In the genomic region with DNA sequence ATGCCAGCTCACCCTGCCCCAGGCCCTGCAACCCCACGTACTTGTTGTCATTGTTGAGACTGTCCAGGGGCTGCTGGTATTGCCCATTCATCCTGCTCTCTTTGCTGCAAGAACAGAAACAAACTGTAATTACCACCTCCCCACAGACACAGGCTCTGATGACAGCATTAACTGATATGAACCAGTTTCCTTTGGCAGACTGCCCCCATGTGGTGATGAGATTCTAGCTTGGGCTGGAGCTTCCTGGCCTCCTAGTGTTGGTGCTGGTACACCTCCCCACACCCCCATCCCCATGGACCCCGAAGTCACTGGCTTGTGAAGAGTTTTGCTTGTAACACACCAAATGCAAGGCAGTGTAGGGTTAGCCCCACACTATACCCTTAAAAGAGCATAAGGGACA, we compare ENCODE assay signal across 7 mouse cellular contexts. TPM values are rescaled to one million over a fixed set of nuclear protein-coding genes. Genes with fewer than 3 reads are reported as not detected.
A peak's percentile ranks its signal among the peaks of the same experiment; 100 is the strongest.
DNase-seq lines count a peak whose midpoint lies in the region; ATAC-seq and TF ChIP-seq lines count a peak whose summit lies in the region.

No protein-coding gene starts in this region.

- peak; percentile 89 for TF ChIP-seq RAD21 in CH12.LX (IDR thresholded peaks at IDR 0.05; ENCODE audit: low read depth, low read length)

- in situ Hi-C loops in CH12.LX (cut with MboI; ENCODE audit: low pct_ligation_motif_present, low pct_unique_long_range_greater_than_20kb, low sequenced_read_pairs) = no loop called here

- peaks cover 88% of the 10 kb centered on the region for H3K36me3 ChIP-seq in intestine, postnatal 0 days (ENCODE audit: control insufficient read depth, insufficient read depth)
- H3K36me3 ChIP-seq in intestine, embryonic 15.5 days = peaks cover 74% of the 10 kb centered on the region
- peaks cover 84 to 98% of the 10 kb centered on the region in 2 experiments for H3K36me3 ChIP-seq in CH12.LX (replicated peaks in 1 of 2; ENCODE audit: control insufficient read depth in 1 of 2, insufficient read depth in 1 of 2, low read length in 1 of 2)

- peak; percentile 71 for TF ChIP-seq CTCF in intestine, postnatal 0 days (IDR thresholded peaks at IDR 0.05; ENCODE audit: low read depth)
- TF ChIP-seq CTCF in CH12.LX (conservative IDR thresholded peaks at IDR 0.05 in 1 of 2, IDR thresholded peaks at IDR 0.05 in 1 of 2; ENCODE audit: low read depth in 2 of 2, low read length in 2 of 2) = peak; percentile 12 to 95; a peak in 2 of 4 replicates

- no peaks in the 10 kb centered on the region for H3K79me2 ChIP-seq in CH12.LX (replicated peaks; ENCODE audit: control insufficient read depth, extremely low read depth, insufficient read depth, poor library complexity, severe bottlenecking)

- no peak overlapping the region for H3K27ac ChIP-seq in intestine, postnatal 0 days (ENCODE audit: low read depth, low read length)
- H3K27ac ChIP-seq in intestine, embryonic 15.5 days = no peak overlapping the region
- H3K27ac ChIP-seq in CH12.LX (ENCODE audit: insufficient read depth, low read depth) = no peak overlapping the region

- no peaks in the 10 kb centered on the region for H3K4me1 ChIP-seq in intestine, postnatal 0 days (replicated peaks; ENCODE audit: control insufficient read depth, insufficient read depth, low read length)
- no peaks in the 10 kb centered on the region for H3K4me1 ChIP-seq in intestine, embryonic 15.5 days (replicated peaks)
- H3K4me1 ChIP-seq in CH12.LX (ENCODE audit: control insufficient read depth in 1 of 2, insufficient read depth in 2 of 2) = peaks cover 0 to 10% of the 10 kb centered on the region in 2 experiments; a peak in 1 of 4 replicates

- no peak for TF ChIP-seq POLR2A in CH12.LX (IDR thresholded peaks at IDR 0.05; ENCODE audit: low read depth, low read length)

- dilution Hi-C loops in CH12.LX (cut with MboI; ENCODE audit: extremely low pct_ligation_motif_present, extremely low pct_unique_long_range_greater_than_20kb, low sequenced_read_pairs) = no loop called here

- ATAC-seq in intestine, postnatal 0 days = no peak
- ATAC-seq in intestine, embryonic 15.5 days = no peak

- H3K4me2 ChIP-seq in intestine, postnatal 0 days (replicated peaks; ENCODE audit: low read depth) = no peak overlapping the region
- no peak overlapping the region for H3K4me2 ChIP-seq in intestine, embryonic 15.5 days (replicated peaks)
- H3K4me2 ChIP-seq in CH12.LX (ENCODE audit: insufficient read depth, low read depth, poor library complexity, severe bottlenecking) = no peak overlapping the region

- no peak overlapping the region for H3K9ac ChIP-seq in intestine, postnatal 0 days (ENCODE audit: low read depth, low read length)
- no peak overlapping the region for H3K9ac ChIP-seq in intestine, embryonic 15.5 days
- H3K9ac ChIP-seq in CH12.LX (ENCODE audit: insufficient read depth, low read depth) = no peak overlapping the region

- WGBS in intestine, postnatal 0 days = 89% methylated on average over 2 of the region's 2 CpGs
- WGBS in intestine, embryonic 15.5 days = 77% methylated on average over 2 of the region's 2 CpGs

- DNase-seq in CH12.LX (ENCODE audit: extremely low read depth) = peak; percentile 82
- peak; percentile 55 for DNase-seq in adrenal gland, adult 2 months
- DNase-seq in layer of hippocampus, adult 9-11 months = peak; percentile 69
- peak; percentile 32 to 65 for DNase-seq in spleen, postnatal 14 days (ENCODE audit: low spot score in 2 of 2)
- no peak for DNase-seq in frontal cortex, postnatal 10 days (ENCODE audit: low spot score in 2 of 2)

- TF ChIP-seq EP300 in CH12.LX (IDR thresholded peaks at IDR 0.05; ENCODE audit: low read length) = no peak

- no peaks in the 10 kb centered on the region for H3K9me3 ChIP-seq in intestine, postnatal 0 days (ENCODE audit: control insufficient read depth)
- H3K9me3 ChIP-seq in intestine, embryonic 15.5 days = no peaks in the 10 kb centered on the region
- H3K9me3 ChIP-seq in CH12.LX (replicated peaks; ENCODE audit: low read length) = no peaks in the 10 kb centered on the region

- H3K27me3 ChIP-seq in intestine, postnatal 0 days (replicated peaks; ENCODE audit: control insufficient read depth, insufficient read depth, low read length) = no peaks in the 10 kb centered on the region
- no peaks in the 10 kb centered on the region for H3K27me3 ChIP-seq in intestine, embryonic 15.5 days (replicated peaks)
- H3K27me3 ChIP-seq in CH12.LX (replicated peaks) = no peaks in the 10 kb centered on the region

- no peak overlapping the region for H3K4me3 ChIP-seq in intestine, postnatal 0 days (ENCODE audit: low read depth, low read length)
- no peak overlapping the region for H3K4me3 ChIP-seq in intestine, embryonic 15.5 days (replicated peaks)
- H3K4me3 ChIP-seq in CH12.LX (replicated peaks in 1 of 3; ENCODE audit: low read depth in 2 of 3, low read length in 2 of 3, poor library complexity in 1 of 3) = no peak overlapping the region

TF ChIP-seq in CH12.LX, 34 proteins besides CTCF, POLR2A, EP300 and RAD21:
- no peak for TF ChIP-seq CHD1 (IDR thresholded peaks at IDR 0.05; ENCODE audit: low read depth, low read length)
- TF ChIP-seq SIN3A (IDR thresholded peaks at IDR 0.05; ENCODE audit: low read length) = no peak
- TF ChIP-seq ZC3H11A (IDR thresholded peaks at IDR 0.05; ENCODE audit: low read depth, low read length) = peak; percentile 89
- TF ChIP-seq UBTF (IDR thresholded peaks at IDR 0.05; ENCODE audit: low read depth, low read length) = no peak
- TF ChIP-seq GABPA (IDR thresholded peaks at IDR 0.05; ENCODE audit: insufficient replicate concordance, low read depth, low read length) = no peak
- no peak for TF ChIP-seq NRF1 (IDR thresholded peaks at IDR 0.05; ENCODE audit: low read depth, low read length)
- TF ChIP-seq NELFE (IDR thresholded peaks at IDR 0.05; ENCODE audit: low read depth, low read length) = 0 out of 2 replicates have a peak, but pooled peaks have one; percentile 29
- TF ChIP-seq ZMIZ1 (IDR thresholded peaks at IDR 0.05; ENCODE audit: low read depth, low read length) = no peak
- no peak for TF ChIP-seq E2F4 (IDR thresholded peaks at IDR 0.05; ENCODE audit: insufficient replicate concordance, low read depth, low read length)
- no peak for TF ChIP-seq HCFC1 (IDR thresholded peaks at IDR 0.05; ENCODE audit: low read depth, low read length)
- peak; percentile 98 for TF ChIP-seq SMC3 (IDR thresholded peaks at IDR 0.05; ENCODE audit: low read depth, low read length)
- TF ChIP-seq IRF4 (IDR thresholded peaks at IDR 0.05; ENCODE audit: low read depth, low read length) = no peak; the same call in 1 of the 2 replicates
- TF ChIP-seq ZKSCAN1 (IDR thresholded peaks at IDR 0.05; ENCODE audit: borderline replicate concordance, low read depth, low read length) = no peak

RNA-seq across cellular contexts. Expression of gene Usp22, which starts 19.1 kb away (rescaled TPM):
- 26.3 and 27.0 TPM in 2 replicates for polyA plus RNA-seq in intestine, postnatal 0 days (2015; fragmentation: Nextera tagmentation; extraction: Ambion mirVana)
- polyA plus RNA-seq in intestine, embryonic 15.5 days (2015; fragmentation: Nextera tagmentation; extraction: Ambion mirVana) = 89.0 and 98.6 TPM in 2 replicates
- total RNA-seq in CH12.LX (2012; rRNA removed) (56.7 and 65.3 TPM in 2 replicates), CH12.LX (2014; rRNA removed) (51.9 and 54.7 TPM in 2 replicates)
- 38.9 and 48.1 TPM in 2 replicates for polyA plus RNA-seq in CH12.LX (2012; ENCODE audit: insufficient read length, low read depth)
- total RNA-seq in adrenal gland, adult 2 months (2021) = 10 to 100 TPM; 62.5 to 62.6 TPM
- 126 and 150 TPM in 2 replicates for polyA plus RNA-seq in adrenal gland, adult 2 months (2012; rRNA removed)

RNA-seq across cellular contexts. Expression of gene Tnfrsf13b, which starts 29.2 kb away (rescaled TPM):
- polyA plus RNA-seq in intestine, postnatal 0 days (2015; fragmentation: Nextera tagmentation; extraction: Ambion mirVana) = 1.8 and 2.3 TPM in 2 replicates
- polyA plus RNA-seq in intestine, embryonic 15.5 days (2015; fragmentation: Nextera tagmentation; extraction: Ambion mirVana) = 2.7 and 2.8 TPM in 2 replicates
- total RNA-seq in CH12.LX (2012; rRNA removed) (260 and 365 TPM in 2 replicates), CH12.LX (2014; rRNA removed) (338 and 355 TPM in 2 replicates)
- 299 and 356 TPM in 2 replicates for polyA plus RNA-seq in CH12.LX (2012; ENCODE audit: insufficient read length, low read depth)
- under 1 TPM; 0.40 to 0.83 TPM for total RNA-seq in adrenal gland, adult 2 months (2021)
- 3.5 and 4.5 TPM in 2 replicates for polyA plus RNA-seq in adrenal gland, adult 2 months (2012; rRNA removed)

RNA-seq across cellular contexts. Expression of gene Aldh3a1, which starts 51.6 kb away (rescaled TPM):
- polyA plus RNA-seq in intestine, postnatal 0 days (2015; fragmentation: Nextera tagmentation; extraction: Ambion mirVana) = 0.10 and 0.12 TPM in 2 replicates
- not detected in 2 replicates for polyA plus RNA-seq in intestine, embryonic 15.5 days (2015; fragmentation: Nextera tagmentation; extraction: Ambion mirVana)
- total RNA-seq in CH12.LX (2012; rRNA removed) (0.25 and 0.29 TPM in 2 replicates), CH12.LX (2014; rRNA removed) (0.12 TPM in 1 of 2 replicates, not detected in the other)
- polyA plus RNA-seq in CH12.LX (2012; ENCODE audit: insufficient read length, low read depth) = 0.13 TPM in 1 of 2 replicates, not detected in the other
- total RNA-seq in adrenal gland, adult 2 months (2021) = under 1 TPM in 1 of 2 experiments, not detected in 1; 0.95 TPM
- 0.08 and 0.15 TPM in 2 replicates for polyA plus RNA-seq in adrenal gland, adult 2 months (2012; rRNA removed)

Comparison
In these comparisons a context has a peak if more than half of its experiments do, and no peak if none do; other contexts are left out.
1. DNase-seq: peak in CH12.LX (single experiment), adrenal gland, adult 2 months (single experiment), layer of hippocampus, adult 9-11 months (single experiment) and spleen, postnatal 14 days (2 of 2); none in frontal cortex, postnatal 10 days (0 of 2).
2. RNA of gene Tnfrsf13b, which starts 29.2 kb away (polyA plus RNA-seq): 299 to 356 TPM in CH12.LX; 3.5 to 4.5 TPM in adrenal gland, adult 2 months, 2.7 to 2.8 TPM in intestine, embryonic 15.5 days and 1.8 to 2.3 TPM in intestine, postnatal 0 days; every median in the first group is over 10 times any median in the second.